Comparison of ENCODE assay signal across 11 mouse cellular contexts in genomic region chr5:132170010-132170409, GRCm38 (mm10).
DNase-seq lines count a peak whose midpoint lies in the region; TF ChIP-seq lines count a peak whose summit lies in the region.
"Had no signal": no experiment of that assay in that cellular context is flagged by ENCODE, and none has a peak within 500 bp of the region (broad histone marks: within the 10 kb centered on the region; RNA-seq: fewer than 3 reads in every experiment).

No protein-coding gene starts in this region.

- no peak for TF ChIP-seq POLR2A in cerebellum, adult 2 months (IDR thresholded peaks at IDR 0.05; ENCODE audit: borderline replicate concordance, insufficient read depth, low read length)
- no peak for TF ChIP-seq POLR2A in thymus, adult 2 months (IDR thresholded peaks at IDR 0.05; ENCODE audit: control insufficient read depth, extremely low read depth, insufficient read depth, low read length, poor library complexity)

- intact Hi-C loops in heart, postnatal 10 days (cut with DNase I): no loop called here

- peaks cover 19% of the 10 kb centered on the region for H3K4me1 ChIP-seq in cerebellum, adult 2 months (ENCODE audit: control insufficient read depth, insufficient read depth, low read length)
- no peaks in the 10 kb centered on the region for H3K4me1 ChIP-seq in thymus, adult 2 months (replicated peaks; ENCODE audit: control insufficient read depth, insufficient read depth, low read length)
- H3K4me1 ChIP-seq: limb, embryonic 15.5 days; megakaryocyte, embryonic 14.5 days had no signal

- no peaks in the 10 kb centered on the region for H3K36me3 ChIP-seq in thymus, adult 2 months (ENCODE audit: control insufficient read depth, insufficient read depth, low read length)
- H3K36me3 ChIP-seq: limb, embryonic 15.5 days had no signal

- no peaks in the 10 kb centered on the region for H3K27me3 ChIP-seq in cerebellum, adult 2 months (ENCODE audit: control insufficient read depth, insufficient read depth, low read length)
- H3K27me3 ChIP-seq in thymus, adult 2 months (ENCODE audit: control insufficient read depth, insufficient read depth, low read length): no peaks in the 10 kb centered on the region
- H3K27me3 ChIP-seq: limb, embryonic 15.5 days; megakaryocyte, embryonic 14.5 days had no signal

- DNase-seq in brain, embryonic 18.5 days (ENCODE audit: low read depth, low spot score): peak; percentile 50
- DNase-seq in cerebellum, adult 2 months: peak; percentile 74 to 88
- DNase-seq in heart, postnatal 10 days: peak; percentile 64 to 70
- peak; percentile 68 to 91 for DNase-seq in layer of hippocampus, postnatal 14 days (ENCODE audit: low spot score in 2 of 2)
- no peak for DNase-seq in adrenal gland, postnatal 25 days
- DNase-seq in thymus, adult 2 months: no peak
- DNase-seq in gastrocnemius, postnatal 4 days (ENCODE audit: low spot score in 2 of 2): no peak
- DNase-seq: right cerebral cortex, postnatal 25 days; thymus, postnatal 25 days had no signal

- WGBS in cerebellum, adult 2 months: 8% methylated on average over 8 of the region's 8 CpGs
- WGBS in thymus, adult 2 months: 93% methylated on average over 8 of the region's 8 CpGs

- no peak for TF ChIP-seq CTCF in cerebellum, adult 2 months (IDR thresholded peaks at IDR 0.05; ENCODE audit: borderline replicate concordance, insufficient read depth, low read depth, low read length)
- no peak for TF ChIP-seq CTCF in thymus, adult 2 months (IDR thresholded peaks at IDR 0.05; ENCODE audit: borderline replicate concordance, control insufficient read depth, extremely low read depth, insufficient read depth, low read length, poor library complexity)

- no peak overlapping the region for H3K27ac ChIP-seq in cerebellum, adult 2 months (ENCODE audit: insufficient read depth, low read length)
- no peak overlapping the region for H3K27ac ChIP-seq in thymus, adult 2 months (ENCODE audit: control insufficient read depth, insufficient read depth, low read length)
- H3K27ac ChIP-seq: limb, embryonic 15.5 days had no signal

- H3K4me3 ChIP-seq in cerebellum, adult 2 months (replicated peaks; ENCODE audit: insufficient read depth, low read depth, low read length): no peak overlapping the region
- no peak overlapping the region for H3K4me3 ChIP-seq in thymus, adult 2 months (ENCODE audit: control insufficient read depth, insufficient read depth, low read length)
- H3K4me3 ChIP-seq: limb, embryonic 15.5 days; megakaryocyte, embryonic 14.5 days had no signal

Comparison
In these comparisons a context has a peak if more than half of its experiments do, and no peak if none do; other contexts are left out.
1. DNase-seq: peak in brain, embryonic 18.5 days (single experiment), cerebellum, adult 2 months (2 of 2), heart, postnatal 10 days (2 of 2) and layer of hippocampus, postnatal 14 days (2 of 2); none in adrenal gland, postnatal 25 days (single experiment), thymus, adult 2 months (single experiment) and gastrocnemius, postnatal 4 days (0 of 2).